Mouse (Mus musculus) T-helper 17 cell (primary cell): ENCODE measurements at regions not wholly inside any gene's neighbourhood (a gene's known extent, or its start where the extent isn't known, plus 50 kb on each side); places are given as distances from the start of the nearest gene placed in this dataset.

ENCODE experiments used
- in situ Hi-C, 2 experiments: fragments of 300-600 bp; cut with MboI, MseI; formaldehyde crosslinking; loops; 1 replicate in 1 of 2; 2 replicates in 1 of 2; pipeline ENCODE4 v1.15.1; 2025; ENCODE audit warnings: high pct_unique_total_duplicates in 2 of 2

DNA sequence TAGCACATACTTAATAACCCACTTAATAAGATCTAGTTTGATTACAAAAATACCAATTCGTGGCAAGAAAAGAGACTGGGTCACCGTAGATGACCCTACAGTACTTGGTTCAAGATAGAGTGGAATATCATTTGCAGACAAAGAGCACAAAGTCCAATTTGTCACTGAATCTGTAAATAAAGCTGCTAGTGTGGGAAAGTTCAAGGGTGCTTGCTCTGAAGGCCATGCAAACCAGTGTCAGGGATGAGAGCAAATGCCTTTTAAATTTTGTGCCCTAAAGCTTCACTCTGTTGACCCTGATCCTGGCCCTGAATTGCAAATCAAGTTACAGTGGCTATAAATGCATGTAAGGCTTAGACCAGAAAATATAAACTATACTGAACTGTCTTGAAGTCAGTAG lies 113.1 kb downstream of the Cd55b start:
- in situ Hi-C loops = no loop called here

DNA sequence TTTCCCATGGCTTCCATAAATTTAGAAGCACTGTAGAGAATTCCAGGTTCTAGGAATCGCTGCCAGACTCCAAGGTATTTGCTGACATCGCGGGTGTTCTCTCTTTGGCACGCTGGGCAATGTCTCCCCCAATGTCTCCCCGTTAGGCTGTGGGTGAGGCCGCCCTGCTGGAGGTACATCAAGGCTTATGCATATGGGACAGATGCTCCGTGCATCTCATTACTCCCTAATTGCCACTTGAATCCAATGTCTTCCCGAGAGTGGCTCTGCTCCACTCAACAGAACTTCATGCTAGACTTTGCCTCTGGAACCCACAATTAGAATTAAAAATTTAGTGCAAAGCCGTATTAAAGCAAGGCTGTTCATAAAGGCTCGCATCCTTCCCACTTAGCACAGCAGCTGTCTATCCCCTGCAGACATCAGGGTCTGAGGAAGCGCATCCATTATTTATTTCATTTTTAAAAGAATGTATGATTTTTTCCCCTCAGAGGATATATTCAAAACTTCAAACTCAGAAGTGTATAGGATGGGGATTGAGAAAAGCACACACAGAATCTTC lies 120.9 kb downstream of the Cd55b start:
- in situ Hi-C loops = no loop called here

DNA sequence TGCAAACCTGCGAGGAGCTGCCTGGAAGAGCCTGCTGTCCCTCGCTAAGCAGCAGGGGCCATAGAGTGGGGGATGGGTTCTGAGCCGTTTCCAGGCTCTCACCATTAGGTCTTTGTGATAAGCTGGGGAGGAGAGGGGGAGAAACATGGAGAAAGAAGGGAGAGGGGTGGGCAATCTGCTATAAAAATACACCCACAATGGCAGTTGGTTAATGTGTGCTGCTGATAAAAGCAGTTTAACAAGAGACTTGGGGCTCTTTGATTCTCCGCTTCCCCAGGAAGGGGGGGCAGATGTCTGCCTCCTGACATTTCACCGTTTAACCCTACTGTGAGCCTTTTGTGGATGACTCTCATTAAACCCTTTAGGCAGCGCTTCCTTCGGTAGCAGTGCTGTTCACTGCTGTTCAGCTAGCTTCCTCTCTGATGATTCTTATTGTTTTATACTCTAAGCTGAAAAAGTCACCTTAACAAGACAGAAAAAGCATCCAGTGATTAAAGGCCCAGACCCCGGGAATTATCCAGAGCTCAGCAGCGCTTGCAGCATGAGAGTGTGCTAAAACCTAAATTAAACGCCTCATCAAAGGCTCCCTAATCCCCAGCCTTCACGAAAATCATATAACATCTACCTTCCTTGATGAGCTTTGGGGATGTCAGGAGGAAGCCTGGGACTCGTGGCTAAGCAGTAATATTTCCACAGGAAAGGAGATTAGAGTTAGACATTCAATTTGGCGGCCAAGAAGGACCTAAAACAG lies 122.6 kb downstream of the Cd55b start:
- in situ Hi-C loops = no loop called here

DNA sequence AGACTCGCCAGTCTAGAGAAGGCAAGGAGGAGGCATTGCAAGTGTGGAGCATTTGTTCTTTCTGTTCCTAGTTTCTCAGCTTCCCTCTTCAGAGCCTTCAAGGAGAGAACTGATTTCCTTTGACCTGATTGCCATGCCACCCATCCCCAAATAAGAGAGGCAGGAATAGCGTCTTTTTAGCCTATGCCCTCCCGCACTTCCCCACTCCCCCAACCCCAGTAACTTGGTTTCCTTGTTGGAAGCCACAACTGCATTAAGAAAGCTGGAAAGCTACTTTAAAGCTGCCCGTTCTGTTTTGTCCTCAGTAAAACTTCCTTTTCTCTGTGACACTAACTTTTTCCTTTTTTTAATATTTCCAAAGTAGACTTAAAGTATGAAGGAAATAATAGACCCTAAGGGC lies 123.2 kb downstream of the Cd55b start:
- in situ Hi-C loops = no loop called here

DNA sequence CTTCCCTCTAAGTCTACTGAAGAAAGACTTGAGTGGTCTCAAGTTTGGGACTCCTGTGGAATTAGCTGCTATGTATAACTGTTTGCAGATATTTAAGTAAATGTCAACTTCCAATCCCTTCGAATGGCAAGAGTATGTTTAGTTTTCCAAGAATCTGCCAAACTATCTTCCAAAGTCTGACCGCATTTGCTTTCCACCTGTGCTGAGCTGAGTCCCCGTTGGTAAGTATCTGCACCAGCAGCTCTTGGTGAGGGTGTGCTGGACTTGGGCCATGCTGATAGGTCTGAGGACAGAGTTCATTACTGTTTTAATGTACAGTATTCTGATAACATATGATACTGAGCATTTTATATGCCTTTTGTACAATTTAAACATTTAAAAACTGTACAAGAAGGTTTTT lies 123.7 kb downstream of the Cd55b start:
- in situ Hi-C loops = no loop called here

DNA sequence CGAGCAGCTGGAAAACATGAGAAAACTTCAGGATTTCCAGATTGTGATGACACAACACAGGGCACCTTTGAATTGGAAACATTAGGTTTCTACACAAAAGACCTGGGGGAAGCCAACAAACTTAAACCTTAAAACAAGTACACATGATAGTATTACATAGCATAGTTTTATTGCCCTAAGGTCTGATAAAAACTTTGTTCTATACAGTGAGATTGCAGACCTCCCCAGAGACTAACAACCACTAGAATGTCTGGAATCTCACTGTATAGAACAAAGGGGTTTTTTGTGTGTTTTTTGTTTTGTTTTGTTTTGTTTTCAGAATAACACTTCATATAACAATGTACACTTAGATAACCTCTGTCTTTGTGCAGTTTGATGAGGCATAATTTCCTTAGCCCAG lies 124.2 kb downstream of the Cd55b start:
- in situ Hi-C loops = no loop called here

DNA sequence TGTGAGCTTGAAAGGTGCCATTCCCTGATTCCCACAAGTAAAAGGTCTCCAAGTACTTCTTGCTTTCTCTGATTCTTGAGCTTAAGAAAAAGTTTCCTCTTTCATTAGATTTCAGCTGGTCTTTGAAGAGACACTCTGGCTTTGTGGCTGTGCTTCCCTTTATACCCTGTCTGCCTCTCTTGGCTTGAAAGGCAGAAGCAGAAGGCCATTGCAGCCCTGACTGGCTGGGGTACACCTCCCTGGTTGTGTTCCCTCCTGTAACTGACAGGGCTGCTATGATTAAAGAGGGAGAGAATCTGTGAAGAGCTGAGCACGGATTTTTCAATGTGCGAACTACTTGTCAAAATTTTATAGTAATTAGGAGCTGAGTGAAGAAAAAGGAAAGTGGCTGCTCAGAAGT lies 125.3 kb downstream of the Cd55b start:
- in situ Hi-C loops = no loop called here

DNA sequence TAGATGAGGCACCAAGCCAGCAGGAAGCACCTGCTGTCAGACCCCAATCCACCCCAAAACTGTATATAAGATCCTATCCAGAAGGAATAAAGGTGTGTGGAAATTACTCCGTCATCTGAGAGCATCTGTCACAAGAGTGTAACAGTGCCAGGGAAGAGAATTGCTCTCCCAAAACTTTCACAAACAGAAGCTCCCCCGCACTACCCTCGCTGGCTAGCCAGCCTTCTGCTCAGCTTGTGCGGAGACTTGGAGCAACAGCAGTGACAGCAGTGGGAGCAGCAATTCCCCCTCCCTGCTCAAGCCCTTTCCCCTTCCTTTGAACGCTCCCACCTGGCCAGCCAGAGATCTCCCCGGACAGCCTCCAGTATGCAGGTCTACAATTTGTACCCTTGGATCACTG lies 136.9 kb downstream of the Cd55b start:
- in situ Hi-C loops = no loop called here

DNA sequence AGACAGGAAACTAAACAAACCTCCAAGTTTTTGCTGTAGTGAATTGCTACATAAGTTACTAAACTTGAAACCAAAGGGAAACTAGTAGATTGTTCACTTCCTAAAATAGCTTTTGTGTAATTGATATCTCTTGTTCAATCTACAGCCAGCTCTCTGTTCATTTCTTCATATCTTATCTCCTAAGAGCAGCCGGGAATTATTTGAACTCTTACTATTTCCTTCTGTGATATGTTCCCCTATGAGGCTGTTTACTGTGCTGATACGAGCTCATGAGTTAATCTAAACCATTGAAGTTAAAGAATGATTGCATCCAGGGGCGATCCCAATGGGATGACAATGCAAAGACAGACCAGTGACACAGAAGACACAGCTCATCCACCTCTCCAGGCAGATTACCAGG lies 140.7 kb downstream of the Cd55b start:
- in situ Hi-C loops = loop anchor here in 1 of 2 experiments (5.0 kb wide), 1 partner anchor 45 kb away; no protein-coding TSS in a partner anchor

DNA sequence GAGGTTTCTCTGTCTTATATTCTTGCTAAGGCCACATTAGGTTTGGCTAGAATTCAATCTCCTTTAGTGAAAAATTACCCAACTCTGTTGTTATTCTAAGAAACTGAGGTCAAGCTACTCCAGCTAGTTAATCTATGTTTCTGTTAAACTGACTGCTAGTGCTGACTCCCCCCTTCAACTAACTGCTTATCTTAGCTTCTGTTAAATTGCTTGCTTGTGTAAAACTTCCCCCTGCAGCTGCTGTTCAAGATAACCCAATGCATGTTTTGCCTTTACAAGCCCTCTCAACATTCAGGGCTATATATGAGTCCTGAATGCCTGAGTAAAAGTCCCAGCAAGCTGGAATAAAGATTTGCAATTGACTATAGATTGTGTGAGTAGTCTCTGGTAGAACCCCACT lies 143.6 kb downstream of the Cd55b start:
- in situ Hi-C loops = no loop called here

DNA sequence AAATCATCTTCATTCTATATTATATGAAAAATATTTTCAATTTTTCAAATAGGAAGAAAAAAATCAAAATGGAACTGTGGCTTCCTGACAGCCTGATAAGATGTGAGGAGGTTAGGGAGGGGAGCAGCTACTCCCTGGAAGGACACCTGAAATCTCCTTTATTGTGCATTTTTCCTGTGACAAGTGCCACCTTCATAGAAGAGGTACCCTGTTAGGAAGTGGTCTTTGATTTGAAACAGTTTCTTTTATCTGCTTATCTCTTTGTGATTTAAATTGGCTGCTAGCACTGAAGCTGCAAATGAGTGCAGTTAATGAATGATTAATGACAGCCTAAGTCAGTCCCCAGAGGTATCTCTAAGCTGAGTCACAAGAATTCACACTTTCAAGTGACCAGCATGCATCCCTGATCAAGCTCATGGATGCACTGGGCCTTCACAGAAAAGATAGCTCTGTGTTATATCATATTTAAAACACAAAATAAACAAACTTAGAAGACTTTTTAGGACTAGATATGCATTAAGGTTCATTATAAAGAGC lies 144.7 kb downstream of the Cd55b start:
- in situ Hi-C loops = no loop called here

DNA sequence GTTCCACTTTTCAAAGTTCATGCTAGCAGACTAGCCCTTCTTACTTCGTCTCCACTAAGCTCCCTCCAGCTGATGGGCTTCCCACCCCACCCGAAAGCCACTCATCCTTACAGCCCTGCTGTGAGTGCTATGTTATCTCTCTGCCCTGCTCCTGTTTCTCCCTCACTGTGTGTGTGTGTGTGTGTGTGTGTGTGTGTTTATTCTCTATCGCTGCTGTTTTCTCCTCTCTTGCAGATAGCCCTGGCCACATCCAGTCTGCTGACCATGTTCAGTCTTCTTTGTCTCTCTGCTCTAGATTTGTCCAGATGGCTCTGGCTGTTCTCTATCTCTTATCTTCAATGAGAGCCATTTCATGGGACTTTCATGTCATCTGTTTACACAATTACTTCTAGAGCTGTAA lies 145.9 kb downstream of the Cd55b start:
- in situ Hi-C loops = no loop called here

DNA sequence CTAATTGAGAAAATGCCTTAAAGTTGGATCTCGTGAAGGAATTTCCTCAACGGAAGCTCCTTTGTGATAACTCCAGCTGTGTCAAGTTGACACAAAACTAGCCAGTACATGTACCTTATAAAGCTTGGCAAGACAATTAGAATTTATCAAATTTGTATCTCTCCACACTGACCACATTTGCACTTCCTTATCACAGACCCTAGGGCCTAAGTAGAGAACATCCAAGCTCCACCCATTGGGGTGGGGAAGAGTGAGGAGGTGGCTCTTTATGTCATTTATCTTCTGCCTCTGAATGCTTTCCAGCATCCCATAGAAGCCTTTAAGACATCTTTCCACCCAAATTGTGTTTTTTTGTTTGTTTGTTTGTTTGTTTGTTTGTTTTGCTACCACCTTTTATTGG lies 146.8 kb downstream of the Cd55b start:
- in situ Hi-C loops = no loop called here

DNA sequence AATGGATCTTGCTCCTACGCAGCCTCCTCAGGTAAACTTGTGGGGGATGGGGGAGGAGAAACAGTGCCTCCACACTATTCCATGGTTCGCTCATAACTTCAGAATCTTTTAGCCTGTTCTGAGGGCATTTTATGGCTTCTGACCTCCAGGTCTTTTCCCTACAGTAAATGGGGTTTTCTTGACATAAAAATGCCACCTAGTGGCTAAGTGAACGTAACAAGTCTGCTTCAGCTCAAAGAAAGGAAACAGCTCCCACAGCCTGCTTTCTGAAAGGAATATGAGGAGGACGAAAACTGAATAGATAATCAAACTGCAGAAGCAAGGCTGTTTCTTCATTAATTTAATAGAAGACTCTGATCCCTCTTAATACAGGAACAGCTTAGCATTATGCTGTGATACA lies 148.3 kb downstream of the Cd55b start:
- in situ Hi-C loops = no loop called here

DNA sequence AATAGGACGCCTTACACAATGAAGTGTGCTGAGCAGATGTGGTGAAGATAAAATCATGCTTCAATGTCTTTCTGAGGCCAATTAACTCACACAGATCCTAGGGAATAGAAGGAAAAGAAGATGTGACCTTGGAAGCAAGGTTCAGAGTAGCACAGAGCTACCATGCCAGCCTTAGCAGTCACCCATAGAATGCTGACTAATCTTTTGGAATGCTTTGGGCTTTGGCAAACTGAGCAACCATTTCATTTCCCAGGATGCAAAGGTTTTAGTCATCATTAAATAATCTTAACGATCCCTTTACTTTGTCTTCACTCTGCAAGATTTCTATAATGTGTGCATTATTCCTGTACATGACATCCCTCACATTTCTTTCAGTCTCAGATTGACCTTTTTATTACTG lies 152.4 kb downstream of the Cd55b start:
- in situ Hi-C loops = no loop called here
